Mouse (Mus musculus) thymus, postnatal 4 days (tissue): ENCODE results near the gene Gm7358.
"Not testable (repeated sequence)": the region's sequence is repeated elsewhere in the genome, so short reads cannot be mapped to it uniquely, and the experiment has no call there.

ENCODE experiments used
- DNase-seq: peaks from one replicate; pipeline ENCODE4 v3.0.0; 2021

Gene Gm7358

DNA sequence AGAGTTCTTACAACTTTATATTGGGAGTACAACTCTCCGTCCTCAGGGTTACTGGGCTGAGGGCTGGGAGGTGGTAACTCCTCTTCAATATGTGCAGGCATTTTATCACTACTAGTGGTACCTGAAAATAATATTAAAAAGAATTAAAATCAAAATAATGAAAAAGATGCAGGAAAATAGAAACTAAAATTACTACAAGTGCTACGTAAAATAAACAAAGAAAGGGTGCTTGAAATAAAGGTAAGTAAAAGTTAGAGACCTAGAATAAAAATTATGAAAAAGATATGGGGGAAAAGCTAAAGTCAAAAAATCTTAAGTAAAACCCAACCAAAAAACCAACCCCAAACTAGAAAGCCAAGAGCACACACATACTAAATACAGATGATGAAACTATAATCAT is at the start of gene Gm7358:
Gene Gm7358 (minus strand): TSS at position 101 of the 400 bp plus-strand sequence.
- not testable (repeated sequence) for DNase-seq

DNA sequence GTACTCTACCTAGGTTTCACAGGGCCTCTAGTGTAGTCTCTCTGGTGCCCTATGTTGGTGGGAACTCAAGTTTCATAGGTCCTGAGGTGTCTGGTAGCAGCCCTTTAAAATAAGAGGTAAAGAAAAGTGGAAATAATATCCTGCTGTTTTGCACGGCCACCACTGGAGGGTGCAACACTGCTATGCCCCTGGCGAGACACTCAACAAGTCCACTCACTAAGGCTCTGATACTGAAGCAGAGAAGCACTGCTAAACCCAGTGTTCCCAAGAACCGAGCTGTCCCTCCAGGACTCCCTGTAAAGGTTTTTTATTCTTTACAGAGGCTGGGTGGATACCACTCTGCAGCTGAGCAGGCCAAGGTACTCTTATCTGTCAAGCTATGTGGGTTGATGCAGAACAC is 43.7 kb upstream of the Gm7358 start:
- DNase-seq, result peak; percentile 36

DNA sequence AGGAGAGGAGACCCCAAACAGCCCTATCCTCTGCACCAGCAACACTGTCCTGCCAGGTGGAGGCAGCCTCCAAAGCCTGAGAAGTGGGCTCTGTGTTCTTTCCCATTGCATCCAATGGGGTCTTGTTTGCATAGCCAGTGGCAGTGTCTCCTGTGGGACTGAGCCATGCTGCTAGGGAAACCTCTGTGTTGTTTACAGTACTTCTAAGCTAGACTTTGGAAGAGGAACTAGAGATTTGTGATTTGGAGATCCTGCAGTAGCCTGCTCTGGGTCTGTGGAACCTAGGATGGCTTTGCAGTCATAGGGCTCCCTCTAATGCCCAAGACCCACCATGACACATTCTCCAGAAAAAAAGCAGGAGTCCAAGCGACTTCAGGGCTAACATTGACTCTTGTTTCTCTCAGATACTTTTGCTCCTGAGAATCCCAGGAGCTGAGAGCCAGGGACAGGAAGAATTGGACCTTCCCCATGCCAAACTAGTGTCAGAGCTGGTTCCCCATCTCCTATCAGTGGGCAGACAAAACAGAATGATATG is 42.2 kb upstream of the Gm7358 start:
- DNase-seq, result peak; percentile 10

DNA sequence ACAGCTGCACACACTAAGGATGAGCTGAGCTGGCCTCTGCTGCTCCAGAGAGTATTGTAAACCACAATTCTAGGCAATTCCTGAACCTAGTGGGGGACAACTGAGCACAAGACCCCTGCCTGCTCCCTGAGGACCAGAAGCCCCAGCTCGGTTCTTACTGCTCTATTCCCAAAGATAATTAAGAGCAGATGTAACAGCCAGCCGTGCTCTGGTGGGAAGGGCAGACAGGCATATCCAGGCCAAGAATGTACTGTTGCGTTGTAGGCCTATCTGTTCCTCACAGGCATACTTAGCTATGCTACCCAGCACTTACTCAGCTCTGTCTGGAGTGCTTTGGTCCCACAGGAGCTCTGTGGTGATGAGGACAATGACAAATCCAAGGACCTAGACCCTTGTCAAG is 40.6 kb upstream of the Gm7358 start:
- DNase-seq, result not testable (repeated sequence)

DNA sequence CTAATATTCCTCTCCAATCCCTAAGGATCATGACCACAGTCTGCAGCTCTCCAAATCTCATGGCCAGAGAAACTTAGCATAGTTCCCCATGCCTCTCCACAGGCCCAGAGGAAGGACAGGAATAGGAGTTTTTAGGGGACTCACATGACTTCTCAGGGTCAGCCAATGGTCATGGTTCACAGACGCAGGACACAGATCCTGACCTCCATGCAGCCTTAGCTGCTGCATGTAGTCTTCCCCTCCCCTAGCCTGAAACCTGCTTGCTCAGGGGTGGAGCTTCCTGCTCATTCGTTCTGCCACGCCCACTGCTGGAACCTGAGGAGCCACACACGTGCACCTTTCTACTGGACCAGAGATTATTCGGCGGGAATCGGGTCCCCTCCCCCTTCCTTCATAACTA is 34.8 kb upstream of the Gm7358 start:
- DNase-seq, result not testable (repeated sequence)

DNA sequence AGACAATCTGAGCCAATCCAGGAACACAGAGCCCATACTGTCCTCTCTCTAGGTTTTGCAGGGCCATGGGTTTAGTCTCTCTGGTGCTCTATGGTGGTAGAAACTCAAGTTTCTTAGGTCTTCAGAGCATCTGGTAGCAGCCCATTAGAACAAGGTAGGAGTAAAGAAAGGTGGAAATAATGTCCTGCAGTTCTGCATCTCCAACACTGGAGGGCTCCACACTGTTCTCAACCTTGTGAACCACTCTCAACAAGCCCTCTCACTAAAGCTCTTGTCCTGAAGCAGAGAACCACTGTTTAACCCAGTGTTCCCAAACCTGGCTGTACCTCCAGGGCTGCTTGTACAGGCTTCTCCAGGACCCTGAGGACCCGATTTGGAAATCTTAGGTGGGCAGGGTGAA is 27.3 kb upstream of the Gm7358 start:
- not testable (repeated sequence) for DNase-seq

DNA sequence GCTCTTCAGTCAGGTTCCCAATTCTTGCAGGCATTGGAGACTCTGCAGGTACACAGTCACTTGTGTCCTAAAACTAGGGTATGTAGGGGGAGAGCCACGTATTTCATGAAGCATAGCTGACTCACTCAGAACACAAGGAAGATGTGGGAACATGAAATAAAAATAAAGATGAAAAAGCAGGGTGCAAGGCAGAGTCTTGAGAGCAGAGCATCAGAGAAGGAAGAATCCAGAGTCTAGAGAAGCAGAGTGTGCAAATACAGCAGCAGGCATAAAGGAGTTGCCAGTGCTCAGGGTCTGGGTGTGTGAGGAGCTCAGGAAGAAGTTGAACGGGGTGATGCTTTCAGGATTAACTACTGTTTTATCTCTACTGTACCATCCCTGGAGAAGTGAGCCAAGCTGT is 17.5 kb downstream of the Gm7358 start:
- DNase-seq, result not testable (repeated sequence)

DNA sequence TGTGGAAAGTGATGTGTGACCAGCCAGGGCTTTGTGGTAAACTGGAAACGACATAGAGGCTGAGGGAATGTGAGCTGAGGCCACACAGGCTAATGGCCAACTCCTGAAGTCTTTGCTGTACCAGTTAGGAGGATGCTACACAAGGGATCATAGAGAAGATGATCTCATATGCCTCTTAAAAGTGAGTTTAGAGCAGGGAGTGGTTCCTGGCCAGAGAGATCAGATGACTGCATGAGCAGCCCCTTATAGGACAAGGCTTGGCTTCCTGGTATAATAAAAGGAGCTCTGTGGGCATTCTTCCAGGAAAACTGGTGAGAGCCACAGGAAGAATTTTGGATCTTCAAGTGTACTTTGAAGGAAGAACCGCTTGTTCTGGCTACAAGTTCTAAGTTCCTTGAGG is 22.3 kb downstream of the Gm7358 start:
- DNase-seq, result not testable (repeated sequence)

DNA sequence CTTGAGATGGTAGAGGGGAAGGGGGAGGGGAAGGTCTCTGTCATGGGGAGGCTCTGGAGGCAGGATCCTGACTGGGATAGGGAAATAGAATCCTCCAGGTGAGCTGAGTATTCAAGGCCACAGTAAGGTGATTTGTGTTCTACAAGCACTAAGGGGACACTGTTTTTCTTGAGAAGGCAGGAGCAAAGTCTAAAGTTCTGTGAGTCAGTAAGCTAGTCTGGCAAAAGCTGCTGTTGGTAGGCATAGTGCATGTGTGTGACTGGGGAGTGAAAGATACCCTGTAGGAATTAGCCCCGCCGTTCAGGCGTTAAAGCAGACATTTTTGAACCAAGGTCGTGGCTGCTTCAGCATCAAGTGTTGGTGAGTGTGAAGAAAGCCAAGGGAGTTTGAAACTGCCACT is 23.2 kb downstream of the Gm7358 start:
- not testable (repeated sequence) for DNase-seq
